Mouse (Mus musculus) kidney, postnatal 0 days (tissue): Measurements from ENCODE around the gene Gprin1. TPM values are rescaled to one million over a fixed set of nuclear protein-coding genes. Genes with fewer than 3 reads are reported as not detected.

ENCODE experiments used
- ATAC-seq: fragments of 200-750 bp; cut with Nextera tagmentation; replicated peaks from 2 replicates; pipeline ENCODE4 v1.8.0; 2017; ENCODE audit warnings: low read depth, moderate number of reproducible peaks, moderate TSS enrichment, moderate library complexity; ENCODE audit not compliant: low FRiP score
- DNase-seq: peaks from one replicate; pipeline ENCODE4 v3.0.0-alpha.2; 2016; ENCODE audit warnings: low spot score
- H3K27ac ChIP-seq: fragments of 300-500 bp; sonication (generic); 2 replicates; pipeline ENCODE4 v1.5.1; 2014; ENCODE audit warnings: mild to moderate bottlenecking
- H3K27me3 ChIP-seq: fragments of 300-500 bp; sonication (generic); 2 replicates; pipeline ENCODE4 v1.6.1; 2014; ENCODE audit warnings: low read length, mixed read lengths; ENCODE audit not compliant: insufficient read depth
- H3K36me3 ChIP-seq: fragments of 300-500 bp; sonication (generic); 2 replicates; pipeline ENCODE4 v1.6.1; 2014; ENCODE audit warnings: low read length, mixed read lengths; ENCODE audit not compliant: insufficient read depth
- H3K4me1 ChIP-seq: fragments of 300-500 bp; sonication (generic); replicated peaks from 2 replicates; pipeline ENCODE4 v1.6.1; 2014; ENCODE audit warnings: antibody characterized with exemption, low read length, mixed read lengths; ENCODE audit not compliant: insufficient read depth
- H3K4me2 ChIP-seq: fragments of 300-500 bp; sonication (generic); 2 replicates; pipeline ENCODE4 v1.6.1; 2014; ENCODE audit warnings: mild to moderate bottlenecking, low read length, moderate library complexity, mixed read lengths
- H3K4me3 ChIP-seq: fragments of 300-500 bp; sonication (generic); replicated peaks from 2 replicates; pipeline ENCODE4 v1.5.1; 2014; ENCODE audit warnings: low read depth, low read length
- H3K9ac ChIP-seq: fragments of 300-500 bp; sonication (generic); 2 replicates; pipeline ENCODE4 v1.6.1; 2014; ENCODE audit warnings: low read depth, low read length
- H3K9me3 ChIP-seq: fragments of 300-500 bp; sonication (generic); replicated peaks from 2 replicates; pipeline ENCODE4 v1.6.1; 2016; ENCODE audit warnings: low read length, inconsistent platforms, mixed read lengths
- CTCF ChIP-seq: IDR thresholded peaks from 2 replicates; pipeline ENCODE4 v1.5.1; 2016; ENCODE audit warnings: antibody characterized with exemption, low read depth, mild to moderate bottlenecking, moderate library complexity
- WGBS: fragments of 180-500 bp; shearing (Covaris S2); extraction: QIAGEN DNeasy Blood & Tissue Kit; methylation state at CpG from one replicate; pipeline ENCODE4 v1.1.7; 2014; 5-methylcytosine and 5-hydroxymethylcytosine counted together
- polyA plus RNA-seq: library from polyadenylated mRNA; unstranded; fragments of >200 nt; fragmentation: Nextera tagmentation; extraction: Ambion mirVana; gene quantifications from 2 replicates; pipeline ENCODE4 v1.2.1, GENCODE M21; 2015

The Gprin1 gene
- polyA plus RNA-seq: 0.13 and 0.14 TPM in 2 replicates

DNA sequence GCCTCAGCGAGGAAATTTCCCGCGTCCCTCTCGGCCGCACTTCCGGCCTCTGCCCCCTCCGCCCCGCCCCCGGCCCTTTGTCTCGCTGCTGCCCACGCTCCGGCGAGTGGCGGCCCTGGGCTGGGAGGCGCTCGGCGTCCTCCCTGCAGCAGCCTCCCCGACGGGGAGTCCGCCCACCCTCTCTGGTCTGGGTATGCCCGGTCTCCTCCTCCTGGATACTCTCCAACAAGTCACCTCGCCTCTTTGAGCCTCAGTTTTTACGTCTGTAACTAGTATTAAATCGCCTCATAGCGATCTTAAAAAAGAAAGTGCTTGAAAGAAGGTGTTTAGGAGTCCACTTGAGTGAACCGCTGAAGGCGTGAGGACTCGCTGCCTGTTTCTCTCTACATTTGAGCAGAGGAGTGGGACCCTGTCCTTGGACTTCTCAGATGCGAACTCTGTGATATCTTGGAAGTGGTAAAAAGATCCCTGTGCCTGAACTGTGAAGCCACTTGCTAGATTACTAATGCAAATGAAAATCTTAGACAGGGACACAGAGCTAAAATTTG is at the start of gene Gprin1:
TSS of gene Gprin1 (minus strand) at position 11 of the 548 bp plus-strand sequence.
- Histone ChIP-seq H3K27ac (no peak within 1 kb of the TSS), H3K27me3 (peaks cover 8% of the 10 kb centered on the region), H3K9ac (no peak within 1 kb of the TSS), H3K4me3 (peak within 1 kb of the TSS; percentile 42), H3K4me2 (peak within 1 kb of the TSS; percentile 83), H3K36me3 (no peaks in the 10 kb centered on the region), H3K4me1 (peaks cover 6% of the 10 kb centered on the region; the same call in 1 of the 2 replicates), H3K9me3 (no peaks in the 10 kb centered on the region)
- ATAC-seq (no peak), DNase-seq (no peak)
- 2% methylated on average over 29 of the region's 29 CpGs for WGBS
- no peak for TF ChIP-seq CTCF

DNA sequence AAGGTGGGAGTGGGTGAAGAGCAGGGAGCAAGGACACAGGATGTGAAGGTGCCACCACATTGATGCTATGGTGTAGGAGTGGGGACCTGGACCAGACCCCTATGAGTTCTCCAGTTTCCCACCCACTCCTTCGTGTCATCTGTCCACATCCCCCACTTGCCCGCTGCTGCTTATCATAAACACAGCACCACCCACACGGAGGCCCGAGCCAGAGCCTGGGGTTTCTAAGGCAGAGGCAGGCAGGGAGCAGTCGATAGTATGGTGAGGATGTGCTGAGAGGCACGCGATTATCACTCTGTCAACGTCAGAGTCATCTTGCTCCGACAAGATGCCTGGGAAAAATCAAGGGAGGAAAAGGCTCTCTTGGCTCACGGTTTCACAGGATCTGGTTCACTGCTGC is 49.1 kb upstream of the Gprin1 start:
- DNase-seq (no peak), ATAC-seq (no peak)
- H3K36me3 ChIP-seq: no peaks in the 10 kb centered on the region
- 0 out of 2 replicates have a peak, but pooled peaks cover 7% of the 10 kb centered on the region for H3K27me3 ChIP-seq
- WGBS: 70% methylated on average over 10 of the region's 10 CpGs
- H3K4me1 ChIP-seq: no peaks in the 10 kb centered on the region
- no peak overlapping the region for H3K4me3 ChIP-seq
- no peak overlapping the region for H3K4me2 ChIP-seq
- no peak overlapping the region for H3K27ac ChIP-seq
- no peak overlapping the region for H3K9ac ChIP-seq
- H3K9me3 ChIP-seq: no peaks in the 10 kb centered on the region
- TF ChIP-seq CTCF: no peak

DNA sequence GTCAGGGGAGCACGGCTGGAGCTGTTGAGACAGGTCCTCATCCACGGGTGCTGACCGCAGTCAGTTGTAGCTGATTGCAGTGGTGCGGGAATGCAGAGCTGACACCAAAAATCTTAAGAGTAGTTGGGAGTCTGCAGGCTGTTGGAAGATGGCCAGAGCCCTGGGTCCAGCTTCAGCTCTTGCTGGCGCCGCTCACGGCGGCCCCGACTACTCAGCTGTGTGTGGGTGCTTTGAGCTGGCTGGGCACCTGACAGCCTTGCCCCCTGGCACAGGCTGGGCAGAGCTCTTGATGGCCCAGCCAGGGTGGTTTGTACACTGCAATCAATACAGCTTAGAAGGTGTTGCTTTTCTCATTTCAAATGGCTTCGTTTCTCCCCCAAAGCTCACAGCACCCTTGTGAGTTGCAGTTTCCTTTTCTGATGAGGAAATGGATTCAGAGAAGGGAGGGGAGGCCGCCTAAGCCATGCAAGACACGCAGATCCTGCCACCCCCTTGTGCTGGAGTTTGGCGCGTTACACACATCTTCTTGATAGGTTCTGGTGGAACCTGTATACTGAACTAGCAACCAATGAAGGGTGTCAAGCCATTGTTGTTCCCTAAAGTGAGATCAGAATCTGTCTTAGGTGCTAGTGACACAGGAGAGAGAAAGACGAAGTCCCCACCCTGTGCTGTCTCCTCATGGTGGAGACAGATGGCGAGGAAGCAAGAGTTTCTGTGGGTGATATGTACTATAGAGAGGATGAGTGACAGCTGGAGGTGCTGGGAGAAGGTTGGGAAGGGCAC is 48.4 kb upstream of the Gprin1 start:
- no peak overlapping the region for H3K4me2 ChIP-seq
- H3K4me3 ChIP-seq: no peak overlapping the region
- TF ChIP-seq CTCF: no peak
- H3K36me3 ChIP-seq: no peaks in the 10 kb centered on the region
- no peaks in the 10 kb centered on the region for H3K9me3 ChIP-seq
- H3K27ac ChIP-seq: no peak overlapping the region
- 0 out of 2 replicates have a peak, but pooled peaks cover 7% of the 10 kb centered on the region for H3K27me3 ChIP-seq
- ATAC-seq (no peak), DNase-seq (no peak)
- WGBS: 81% methylated on average over 16 of the region's 16 CpGs
- no peak overlapping the region for H3K9ac ChIP-seq
- no peaks in the 10 kb centered on the region for H3K4me1 ChIP-seq

DNA sequence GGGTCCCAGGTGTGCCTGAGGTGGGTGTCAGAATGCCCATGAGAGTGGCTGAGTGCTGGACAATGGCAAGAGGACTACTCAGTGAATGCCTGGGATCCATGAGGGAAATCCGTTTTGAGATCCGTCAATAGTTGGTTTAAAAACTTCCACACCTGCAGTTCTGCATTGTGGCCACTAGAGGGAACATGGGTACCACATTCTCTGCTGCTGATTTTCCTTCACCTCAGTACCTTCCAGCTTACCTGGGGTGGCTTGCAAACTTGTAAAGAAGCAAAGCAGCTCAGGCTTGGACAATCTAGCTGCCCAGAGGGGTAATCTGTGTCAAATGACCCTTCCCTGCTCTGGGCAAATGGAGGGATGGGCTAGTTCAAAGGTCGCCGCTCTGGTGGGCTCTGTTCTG is 47.7 kb upstream of the Gprin1 start:
- no peak overlapping the region for H3K4me2 ChIP-seq
- H3K36me3 ChIP-seq: no peaks in the 10 kb centered on the region
- ATAC-seq: no peak
- no peak overlapping the region for H3K4me3 ChIP-seq
- H3K9me3 ChIP-seq: no peaks in the 10 kb centered on the region
- 23% methylated on average over 4 of the region's 4 CpGs for WGBS
- no peak overlapping the region for H3K27ac ChIP-seq
- H3K4me1 ChIP-seq: no peaks in the 10 kb centered on the region
- peak; percentile 93 for TF ChIP-seq CTCF
- H3K27me3 ChIP-seq: 0 out of 2 replicates have a peak, but pooled peaks cover 7% of the 10 kb centered on the region
- peak; percentile 71 for DNase-seq
- H3K9ac ChIP-seq: no peak overlapping the region

DNA sequence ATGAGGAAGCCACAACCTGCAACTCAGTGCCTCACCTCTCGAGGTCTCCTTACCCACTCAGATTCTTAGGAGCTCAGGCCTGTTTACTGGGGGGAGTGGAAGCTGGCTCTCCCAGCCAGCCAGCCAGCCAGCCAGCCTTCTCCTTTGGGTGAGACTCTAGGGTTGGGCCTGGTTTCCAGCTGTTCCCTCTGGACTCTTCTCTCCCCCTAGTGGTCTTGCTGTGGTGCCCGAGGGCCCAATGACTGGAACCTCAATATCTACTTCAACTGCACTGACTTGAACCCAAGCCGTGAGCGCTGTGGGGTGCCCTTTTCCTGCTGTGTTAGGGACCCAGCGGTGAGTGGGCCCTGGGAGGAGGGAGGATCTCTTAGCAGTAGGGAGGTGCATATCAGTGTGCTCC is 45.2 kb upstream of the Gprin1 start:
- TF ChIP-seq CTCF: peak; percentile 38; the same call in 1 of the 2 replicates
- no peaks in the 10 kb centered on the region for H3K36me3 ChIP-seq
- no peaks in the 10 kb centered on the region for H3K4me1 ChIP-seq
- 47% methylated on average over 5 of the region's 5 CpGs for WGBS
- DNase-seq (peak; percentile 18), ATAC-seq (no peak)
- no peak overlapping the region for H3K4me3 ChIP-seq
- H3K27ac ChIP-seq: no peak overlapping the region
- 0 out of 2 replicates have a peak, but pooled peaks cover 7% of the 10 kb centered on the region for H3K27me3 ChIP-seq
- H3K9ac ChIP-seq: no peak overlapping the region
- H3K9me3 ChIP-seq: no peaks in the 10 kb centered on the region
- H3K4me2 ChIP-seq: no peak overlapping the region

DNA sequence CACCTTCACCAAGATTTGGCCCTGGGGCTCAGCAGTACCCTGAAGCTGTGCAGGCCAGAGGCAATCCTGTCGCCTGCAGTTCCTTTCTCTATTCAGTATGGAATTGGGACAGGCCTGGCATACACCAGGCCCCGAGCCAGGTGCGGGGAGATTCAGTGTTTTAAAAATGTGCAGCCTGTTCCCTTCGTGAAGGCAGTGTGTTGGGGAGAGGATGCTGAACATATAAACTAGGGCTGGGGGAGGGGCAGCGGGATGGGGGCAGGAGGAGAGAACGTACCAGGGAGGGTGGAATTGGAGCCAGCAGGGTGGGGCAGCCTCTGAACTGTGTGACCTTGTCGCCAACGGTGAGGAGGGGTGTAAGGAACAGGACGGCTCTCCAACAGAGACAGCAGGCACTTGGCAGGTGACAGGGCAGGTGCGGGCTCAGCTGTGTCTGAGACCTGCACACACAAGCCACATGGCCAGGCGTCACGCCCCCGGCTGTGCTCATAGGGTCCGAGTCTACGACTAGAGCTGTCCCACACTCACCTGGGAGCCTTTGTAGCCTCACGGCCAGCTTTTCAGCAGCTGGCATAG is 44.4 kb upstream of the Gprin1 start:
- 0 out of 2 replicates have a peak, but pooled peaks cover 7% of the 10 kb centered on the region for H3K27me3 ChIP-seq
- WGBS: 70% methylated on average over 16 of the region's 16 CpGs
- no peak for TF ChIP-seq CTCF

More for the DNA sequence above, 44.4 kb upstream of the Gprin1 start:
- no peak overlapping the region for H3K27ac ChIP-seq
- DNase-seq (no peak), ATAC-seq (no peak)
- H3K9me3 ChIP-seq: no peaks in the 10 kb centered on the region
- no peak overlapping the region for H3K9ac ChIP-seq
- H3K4me3 ChIP-seq: no peak overlapping the region
- no peaks in the 10 kb centered on the region for H3K4me1 ChIP-seq
- H3K4me2 ChIP-seq: no peak overlapping the region
- H3K36me3 ChIP-seq: no peaks in the 10 kb centered on the region
